Mouse (Mus musculus): Measurements from ENCODE around the gene Nol10.
"Not testable (repeated sequence)": the region's sequence is repeated elsewhere in the genome, so short reads cannot be mapped to it uniquely, and the experiment has no call there.

The Nol10 gene

GRCm38 (mm10) chr12:17455096-17455495, 106.8 kb downstream of the Nol10 start:
- no peak for DNase-seq (ENCODE audit: low read depth, low spot score)

DNA sequence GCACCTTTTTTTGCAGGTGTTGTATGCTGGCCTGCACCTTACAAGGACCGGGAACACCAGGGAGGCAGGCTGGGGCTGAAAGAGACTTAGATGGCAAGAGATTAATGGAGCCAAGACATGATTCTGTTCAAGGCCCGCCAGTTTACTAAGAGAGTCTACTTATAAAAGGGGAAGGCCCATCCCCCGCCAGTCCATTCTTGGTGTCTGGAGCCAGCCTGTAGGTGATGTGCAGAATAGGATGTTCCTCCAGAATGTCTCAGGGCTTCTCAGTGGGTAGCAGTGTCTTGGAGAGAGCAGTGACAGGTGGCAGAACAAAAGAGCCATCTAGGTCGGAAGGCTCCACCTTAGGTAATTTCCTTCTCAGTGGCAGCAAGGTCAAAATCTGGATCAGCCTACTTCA, 111.0 kb downstream of the Nol10 start:
- DNase-seq (ENCODE audit: low read depth, low spot score), result not testable (repeated sequence)

- DNase-seq (ENCODE audit: low read depth, low spot score), result no peak
Measured at GRCm38 (mm10) chr12:17463706-17464105, 115.4 kb downstream of the Nol10 start.

DNA sequence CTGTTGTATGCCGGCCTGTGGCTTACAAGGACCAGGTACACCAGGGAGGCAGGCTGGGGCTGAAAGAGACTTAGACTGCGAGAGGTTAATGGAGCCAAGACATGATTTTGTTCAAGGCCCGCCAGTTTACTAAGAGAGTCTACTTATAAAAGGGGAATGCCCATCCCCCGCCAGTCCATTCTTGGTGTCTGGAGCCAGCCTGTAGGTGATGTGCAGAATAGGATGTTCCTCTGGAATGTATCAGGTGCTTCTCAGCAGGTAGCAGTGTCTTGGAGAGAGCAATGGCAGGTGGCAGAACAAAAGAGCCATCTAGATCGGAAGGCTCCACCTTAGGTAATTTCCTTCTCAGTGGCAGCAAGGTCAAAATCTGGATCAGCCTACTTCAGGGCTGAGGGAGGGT, 116.3 kb downstream of the Nol10 start:
- DNase-seq (ENCODE audit: low read depth, low spot score), result not testable (repeated sequence)

DNA sequence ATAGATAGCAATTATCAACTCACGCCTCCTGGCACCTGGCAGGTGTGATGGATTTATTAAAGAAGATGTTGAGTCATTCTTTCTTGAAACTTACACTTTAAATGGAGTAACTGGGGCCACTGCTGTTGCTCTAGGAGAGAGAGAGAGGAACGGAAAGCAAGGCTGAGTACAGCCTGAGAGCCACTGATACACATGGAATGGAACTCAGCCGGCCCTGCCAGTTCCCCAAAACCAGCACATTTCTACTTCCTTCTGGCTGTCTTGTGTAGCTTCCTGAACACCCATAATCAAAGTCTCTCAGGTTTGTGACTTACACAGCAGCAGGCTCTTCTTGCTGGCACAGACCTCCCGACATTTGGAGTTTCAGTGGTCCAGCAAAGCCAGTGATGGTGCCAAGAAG, 118.5 kb downstream of the Nol10 start:
- no peak for DNase-seq (ENCODE audit: low read depth, low spot score)

- no peak for DNase-seq (ENCODE audit: low read depth, low spot score)
Measured at GRCm38 (mm10) chr12:17468359-17468758, 120.1 kb downstream of the Nol10 start.

DNA sequence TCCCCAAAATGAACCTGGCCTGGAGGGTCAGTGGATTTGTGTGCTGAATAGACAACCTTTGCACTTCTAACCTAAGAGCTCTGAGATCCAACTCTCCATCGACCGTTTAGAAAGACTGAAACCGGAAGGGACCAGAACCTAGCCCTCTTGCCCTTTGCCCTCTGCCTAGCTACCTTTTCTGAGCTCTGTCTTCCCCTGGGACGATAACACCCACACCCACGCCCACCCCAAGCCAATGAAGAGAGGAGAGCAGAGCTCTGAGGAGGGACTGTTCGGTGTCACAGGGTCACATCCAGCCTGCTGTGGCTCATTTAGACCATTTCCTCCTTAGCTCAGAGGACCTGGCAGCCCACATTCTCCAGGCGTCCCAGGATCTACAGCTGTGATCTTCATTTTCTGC, 121.6 kb downstream of the Nol10 start:
- DNase-seq (ENCODE audit: low read depth, low spot score), result no peak

GRCm38 (mm10) chr12:17470528-17470927, 122.3 kb downstream of the Nol10 start:
- not testable (repeated sequence) for DNase-seq (ENCODE audit: low read depth, low spot score)

DNA sequence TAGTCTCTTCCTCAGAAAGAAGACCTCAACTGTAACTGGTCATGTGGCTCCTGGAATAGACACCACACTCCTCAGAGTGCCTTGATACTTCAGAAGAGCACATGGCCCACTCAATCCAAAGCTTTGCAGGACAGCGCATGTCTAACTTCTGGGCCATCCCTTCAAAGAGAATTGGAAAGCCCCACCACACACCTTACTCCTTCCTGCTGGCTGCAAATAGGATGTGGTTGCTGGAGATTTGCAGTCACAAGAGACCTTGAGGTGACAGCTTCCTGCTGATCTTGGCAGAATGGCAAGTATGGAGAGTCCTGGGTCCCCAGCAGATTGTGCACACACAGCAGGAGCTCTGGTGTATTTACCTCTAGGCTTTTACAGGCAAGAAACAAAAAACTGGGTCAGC, 123.1 kb downstream of the Nol10 start:
- DNase-seq (ENCODE audit: low read depth, low spot score), result no peak

DNA sequence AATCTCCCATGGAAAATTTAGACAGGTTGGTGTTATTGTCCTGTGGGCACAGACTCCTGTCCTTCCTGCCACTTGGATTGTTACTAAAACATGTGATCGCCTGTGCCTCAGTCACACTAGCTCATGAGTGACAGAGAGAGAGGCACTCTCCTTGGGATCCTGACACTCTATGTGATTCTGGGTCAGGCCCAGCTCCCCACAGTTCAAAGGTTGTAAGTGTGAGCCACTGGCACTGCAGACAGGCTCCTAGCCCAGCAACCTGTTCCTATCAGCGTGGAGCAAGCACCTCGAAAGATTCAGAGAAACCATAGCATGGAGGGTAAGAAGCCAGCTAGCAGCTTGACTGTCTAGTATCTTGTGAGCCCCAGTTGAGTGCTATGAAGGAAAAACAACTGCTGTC, 124.9 kb downstream of the Nol10 start:
- no peak for DNase-seq (ENCODE audit: low read depth, low spot score)

- no peak for DNase-seq (ENCODE audit: low read depth, low spot score)
Measured at GRCm38 (mm10) chr12:17473862-17474261, 125.6 kb downstream of the Nol10 start.

- no peak for DNase-seq (ENCODE audit: low read depth, low spot score)
Measured at GRCm38 (mm10) chr12:17474681-17475080, 126.4 kb downstream of the Nol10 start.

DNA sequence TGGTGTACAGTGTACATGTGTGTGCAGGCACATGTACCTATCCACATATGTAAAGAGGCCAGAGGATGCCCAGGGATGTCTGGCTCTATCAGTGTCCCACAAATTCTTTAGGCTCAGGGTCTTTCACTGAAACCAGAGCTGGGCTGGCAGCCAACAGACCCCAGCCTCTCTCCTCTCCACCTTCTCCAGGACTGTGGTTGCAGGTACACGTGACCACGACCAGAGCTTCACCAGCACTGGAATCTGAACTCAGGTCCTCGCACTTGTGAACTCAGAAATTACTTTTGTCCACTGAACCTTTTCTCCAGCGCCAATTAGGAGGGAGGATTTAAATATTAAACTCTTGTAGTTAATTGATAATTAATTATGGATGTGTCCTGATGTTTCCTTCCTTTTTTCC, 126.9 kb downstream of the Nol10 start:
- DNase-seq (ENCODE audit: low read depth, low spot score), result no peak

DNA sequence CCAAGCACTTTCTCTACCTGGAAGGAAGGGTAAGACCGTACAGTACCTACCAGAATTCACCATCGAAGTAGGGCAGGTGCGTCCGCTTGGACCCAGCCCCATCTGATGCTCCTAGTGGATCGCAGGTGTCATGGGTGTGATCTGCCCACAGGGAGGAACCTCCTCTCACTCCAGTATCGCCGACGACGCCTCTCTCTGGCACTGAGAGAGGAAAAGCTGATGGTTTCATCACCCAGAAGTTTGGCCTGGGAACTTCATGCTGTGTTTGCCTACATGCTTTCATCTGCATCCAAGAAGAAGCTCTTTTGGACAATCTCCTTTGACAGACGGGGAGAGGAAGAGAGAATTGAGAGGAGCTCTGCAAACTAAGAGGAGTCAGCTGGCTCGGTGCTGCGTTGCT, 129.9 kb downstream of the Nol10 start:
- no peak for DNase-seq (ENCODE audit: low read depth, low spot score)

- no peak for DNase-seq (ENCODE audit: low read depth, low spot score)
Measured at GRCm38 (mm10) chr12:17478856-17479255, 130.6 kb downstream of the Nol10 start.

All from c-Kit-negative CD71-positive TER-119-positive erythroid progenitor cells, embryonic 14.5 days (primary cell).